Mouse (Mus musculus) kidney, adult 2 months (tissue): ENCODE data around the gene Tlk2.

Experiments used
- CTCF ChIP-seq: fragments of 200-500 bp; conservative IDR thresholded peaks from 2 replicates; pipeline ENCODE4 v1.5.1; 2011; ENCODE audit warnings: low read depth, mild to moderate bottlenecking, control low read depth, low read length, moderate library complexity, mixed read lengths; ENCODE audit not compliant: insufficient read depth, insufficient read length
- POLR2A ChIP-seq: fragments of 200-500 bp; IDR thresholded peaks from one replicate; pipeline ENCODE4 v1.6.1; 2011; ENCODE audit warnings: low read depth, low read length, control low read depth

DNA sequence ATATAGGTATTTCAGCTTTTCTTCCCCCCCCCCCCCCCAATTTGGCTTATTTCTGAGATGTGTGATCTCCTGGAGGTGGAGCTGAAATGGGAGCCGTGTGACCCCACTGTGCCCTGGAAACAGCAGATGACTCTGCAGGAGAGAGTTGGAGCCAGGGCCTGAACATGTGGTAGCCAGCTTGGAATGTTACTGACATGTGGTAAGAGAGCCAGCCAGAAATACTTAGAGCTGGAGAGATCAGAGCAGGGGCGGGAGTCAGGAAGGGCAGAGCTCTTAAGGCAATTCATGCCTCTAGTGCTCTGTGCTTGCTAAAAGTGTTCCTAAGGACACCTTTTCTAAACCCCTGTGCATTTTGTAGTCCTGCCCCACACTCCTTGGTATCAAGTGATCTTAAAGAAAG, 103.9 kb downstream of the Tlk2 start:
- TF ChIP-seq CTCF, result no peak
- TF ChIP-seq POLR2A, result no peak
